Mouse (Mus musculus): ENCODE results near the gene Fam111a. TPM values are rescaled to one million over a fixed set of nuclear protein-coding genes. Genes with fewer than 3 reads are reported as not detected.
"Not testable (repeated sequence)": the region's sequence is repeated elsewhere in the genome, so short reads cannot be mapped to it uniquely, and the experiment has no call there.

The Fam111a gene
- 2.2 and 2.8 TPM in 2 replicates for polyA plus RNA-seq (2012; rRNA removed)

DNA sequence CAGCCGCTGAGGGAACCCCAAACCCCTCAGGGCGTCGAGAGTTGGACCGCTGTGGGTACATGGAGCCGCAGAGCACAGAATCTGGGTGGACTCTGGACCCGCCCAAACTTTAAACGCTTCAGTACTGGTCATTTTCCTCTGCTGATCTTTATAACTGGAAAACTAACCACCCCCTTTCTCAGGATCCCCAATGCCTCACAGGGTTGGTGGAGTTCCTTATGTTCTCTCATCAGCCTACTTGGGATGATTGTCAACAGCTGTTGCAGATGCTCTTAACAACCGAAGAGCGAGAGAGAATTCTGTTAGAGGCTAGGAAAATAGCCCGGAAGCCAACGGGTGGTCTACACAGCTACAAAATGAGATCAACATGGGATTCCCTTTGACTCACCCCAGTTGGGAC is at the start of gene Fam111a:
Gene Fam111a, plus strand, starts transcription at position 301 of the 400 bp plus-strand sequence.
- WGBS, result 89% methylated on average over 11 of the region's 11 CpGs

DNA sequence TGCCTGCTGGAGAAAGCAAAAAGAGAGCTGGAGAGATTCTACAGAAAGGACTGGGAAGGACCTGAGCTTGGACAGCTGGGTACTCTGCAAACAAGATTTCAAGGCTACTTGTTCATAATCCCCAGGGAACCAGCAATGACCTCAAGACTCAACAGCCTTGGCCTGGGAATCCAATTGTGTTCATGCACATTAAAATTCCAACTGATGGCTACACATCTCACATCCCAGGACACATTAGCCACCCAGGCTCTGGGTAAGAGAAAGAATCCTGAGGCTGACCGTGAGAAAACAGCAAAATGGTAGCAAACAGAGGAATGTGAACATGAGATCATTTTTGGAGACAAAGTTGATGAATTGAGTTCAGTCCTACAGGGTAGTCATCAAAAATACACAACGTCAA is 49.3 kb upstream of the Fam111a start:
- WGBS, result 76% methylated on average over 2 of the region's 2 CpGs
- DNase-seq (ENCODE audit: low read depth, low spot score), result no peak

More for the DNA sequence above, at the start of gene Fam111a:
- not testable (repeated sequence) for DNase-seq (ENCODE audit: low read depth, low spot score)

GRCm38 (mm10) chr19:12497909-12498308 is 47.6 kb upstream of the Fam111a start:
- no peak for DNase-seq (ENCODE audit: low read depth, low spot score)
- 66% methylated on average over 2 of the region's 2 CpGs for WGBS

- DNase-seq (ENCODE audit: low read depth, low spot score), result no peak
- 44% methylated on average over 4 of the region's 4 CpGs for WGBS
These were observed 47.2 kb upstream of the Fam111a start for GRCm38 (mm10) chr19:12498321-12498720.

GRCm38 (mm10) chr19:12498941-12499340 is 46.6 kb upstream of the Fam111a start:
- no peak for DNase-seq (ENCODE audit: low read depth, low spot score)
- WGBS, result 69% methylated on average over 1 of the region's 1 CpGs

GRCm38 (mm10) chr19:12499485-12499884 is 46.1 kb upstream of the Fam111a start:
- WGBS, result 7% methylated on average over 2 of the region's 2 CpGs
- DNase-seq (ENCODE audit: low read depth, low spot score), result no peak

DNA sequence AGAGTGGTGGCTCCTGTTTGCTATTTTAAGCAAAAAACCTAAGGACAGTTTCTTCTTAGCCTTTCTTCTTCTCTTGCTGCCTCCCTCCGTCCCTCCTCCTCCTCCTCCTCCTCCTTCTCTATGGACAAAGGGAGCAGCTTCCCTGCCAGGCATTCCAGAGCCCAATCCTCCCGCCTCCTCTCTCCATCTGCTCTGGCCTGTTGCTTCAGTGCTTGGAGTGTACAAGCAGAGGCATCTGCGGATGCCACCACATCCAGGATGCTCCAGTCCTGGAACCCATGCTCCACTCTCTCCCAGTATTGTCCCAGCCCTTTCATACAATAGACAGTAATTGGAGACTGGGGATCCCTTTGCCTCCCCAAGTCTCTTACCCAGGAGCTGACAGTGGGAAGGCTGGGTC is 45.4 kb upstream of the Fam111a start:
- no peak for DNase-seq (ENCODE audit: low read depth, low spot score)
- 10% methylated on average over 3 of the region's 3 CpGs for WGBS

DNA sequence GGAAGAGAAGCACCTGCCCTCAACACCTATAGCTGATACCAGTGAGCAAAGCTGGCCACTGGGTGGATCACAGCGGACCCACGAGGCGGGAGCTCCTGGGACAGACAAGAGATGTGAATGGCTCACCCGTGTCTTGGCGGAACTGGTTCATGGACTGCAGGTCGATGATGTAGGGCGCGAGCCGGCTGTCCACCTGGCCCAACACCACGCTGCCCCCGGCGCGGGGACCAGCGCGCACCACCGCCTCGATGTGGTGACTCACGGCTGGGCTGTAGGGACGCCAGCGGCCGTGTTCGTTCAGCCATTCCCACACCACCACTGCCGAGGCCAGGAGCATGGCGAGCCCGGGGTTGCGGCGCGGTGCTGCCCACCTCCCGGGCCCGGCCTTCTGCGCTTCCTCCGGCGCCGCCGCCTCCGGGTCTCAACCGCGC is 44.6 kb upstream of the Fam111a start:
- DNase-seq (ENCODE audit: low read depth, low spot score), result no peak

GRCm38 (mm10) chr19:12501370-12502347 is 43.9 kb upstream of the Fam111a start, which contains the start of gene Dtx4:
Gene Dtx4, minus strand, starts transcription at chr19:12501454.
- 1% methylated on average over 80 of the region's 80 CpGs for WGBS
- peak; percentile 99 for DNase-seq (ENCODE audit: low read depth, low spot score)

More for the DNA sequence above, 44.6 kb upstream of the Fam111a start:
- 1% methylated on average over 38 of the region's 38 CpGs for WGBS

DNA sequence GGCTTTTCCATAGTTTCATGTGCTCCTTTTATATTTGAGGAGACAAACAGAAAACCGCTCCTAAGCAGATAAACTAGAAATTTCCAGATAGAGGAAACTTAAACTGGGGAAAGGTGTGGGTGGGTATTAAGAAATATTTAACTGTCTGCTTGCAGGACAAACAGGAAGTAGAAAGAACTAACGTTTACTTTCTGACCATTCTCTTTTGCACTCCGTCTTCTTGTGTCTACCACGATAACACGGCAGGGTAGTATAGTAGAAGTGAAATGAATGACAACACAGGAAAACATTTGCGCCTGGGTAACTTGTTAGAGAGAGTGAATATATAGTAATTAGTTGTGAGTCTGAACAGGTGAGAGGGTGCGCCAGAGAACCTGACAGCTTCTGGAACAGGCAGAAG is 42.8 kb upstream of the Fam111a start:
- 65% methylated on average over 7 of the region's 7 CpGs for WGBS

GRCm38 (mm10) chr19:12514621-12515020 is 30.9 kb upstream of the Fam111a start:
- DNase-seq (ENCODE audit: low read depth, low spot score), result no peak

More for the DNA sequence above, 42.8 kb upstream of the Fam111a start:
- no peak for DNase-seq (ENCODE audit: low read depth, low spot score)

DNA sequence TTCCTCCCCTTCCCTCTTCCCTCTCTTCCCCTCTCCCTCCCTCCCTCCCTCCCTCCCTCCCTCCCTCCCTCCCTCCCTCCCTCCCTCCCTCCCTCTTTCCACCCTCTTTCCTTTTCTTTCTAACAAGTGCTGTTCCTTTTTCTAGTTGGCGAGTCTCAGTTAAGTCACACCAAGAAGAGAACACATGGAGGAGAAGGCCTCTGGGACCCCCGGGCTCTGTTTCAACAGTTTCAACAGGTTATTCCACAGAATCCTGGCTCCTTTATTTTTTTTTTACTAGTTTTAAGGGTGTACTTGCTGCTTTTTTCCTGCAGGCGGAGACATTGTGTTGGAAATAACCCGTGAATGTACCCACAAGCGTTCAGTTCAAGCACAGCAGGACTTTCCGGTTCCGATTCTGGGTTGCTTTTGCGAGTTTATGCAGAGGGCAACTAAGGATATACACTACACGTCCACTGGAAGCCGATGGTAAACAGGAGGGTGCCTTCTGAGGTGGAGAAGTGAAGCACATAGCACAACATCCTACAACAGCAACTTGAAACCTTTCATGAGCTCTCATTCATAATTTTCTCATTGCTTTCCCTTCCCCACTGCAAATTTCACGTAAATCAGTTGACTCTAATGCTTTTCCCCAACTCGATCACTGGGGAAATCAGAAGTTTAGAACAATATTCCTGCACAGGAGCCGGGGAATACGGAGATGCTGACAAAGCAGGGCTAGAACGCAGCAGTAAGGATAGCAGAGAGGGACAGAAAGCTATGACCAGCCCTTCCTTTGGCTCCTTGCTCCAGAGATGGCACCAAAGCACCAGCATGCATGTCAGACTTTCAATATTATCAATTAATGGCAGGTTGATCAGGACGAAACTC is 27.6 kb upstream of the Fam111a start:
- no peak for DNase-seq (ENCODE audit: low read depth, low spot score)
- WGBS, result 2% methylated on average over 16 of the region's 16 CpGs

DNA sequence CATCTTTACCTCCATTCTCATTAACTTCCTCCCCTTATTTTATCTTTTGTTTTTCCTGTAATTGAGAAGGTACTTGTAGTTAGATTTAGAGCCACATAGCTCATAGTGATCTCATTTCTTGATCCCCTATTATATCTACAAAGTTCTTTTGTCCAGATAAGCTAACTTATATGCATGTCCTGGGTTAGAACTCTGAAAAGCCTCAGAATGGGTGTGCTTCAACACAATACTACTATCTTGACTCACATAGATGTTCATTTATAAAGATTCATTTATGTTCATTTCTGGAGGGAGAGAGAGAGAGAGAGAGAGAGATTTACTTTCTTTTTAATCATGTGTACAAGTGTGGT is 27.0 kb upstream of the Fam111a start:
- DNase-seq (ENCODE audit: low read depth, low spot score), result no peak

- WGBS, result 57% methylated on average over 4 of the region's 4 CpGs
- no peak for DNase-seq (ENCODE audit: low read depth, low spot score)
These were observed 22.2 kb upstream of the Fam111a start for GRCm38 (mm10) chr19:12523377-12523776.

DNA sequence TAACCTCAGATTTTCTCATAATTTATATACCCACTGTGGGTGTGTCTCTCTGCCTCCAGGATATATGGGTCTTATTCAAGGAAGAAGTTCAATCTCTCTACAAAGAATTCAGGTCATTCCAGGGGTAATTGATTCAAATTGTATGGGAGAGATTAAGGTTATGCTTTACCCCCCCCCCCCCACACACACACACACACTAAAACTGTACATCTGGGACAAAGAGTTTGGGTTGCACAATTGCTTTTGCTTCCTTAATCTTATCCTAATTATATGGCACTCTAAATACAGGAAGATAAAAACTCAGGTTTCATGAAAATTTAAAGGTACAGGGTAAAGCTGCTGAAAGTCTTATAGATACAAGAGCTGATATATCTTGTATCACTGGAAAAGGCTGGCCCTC is 8.4 kb upstream of the Fam111a start:
- DNase-seq (ENCODE audit: low read depth, low spot score), result no peak

DNA sequence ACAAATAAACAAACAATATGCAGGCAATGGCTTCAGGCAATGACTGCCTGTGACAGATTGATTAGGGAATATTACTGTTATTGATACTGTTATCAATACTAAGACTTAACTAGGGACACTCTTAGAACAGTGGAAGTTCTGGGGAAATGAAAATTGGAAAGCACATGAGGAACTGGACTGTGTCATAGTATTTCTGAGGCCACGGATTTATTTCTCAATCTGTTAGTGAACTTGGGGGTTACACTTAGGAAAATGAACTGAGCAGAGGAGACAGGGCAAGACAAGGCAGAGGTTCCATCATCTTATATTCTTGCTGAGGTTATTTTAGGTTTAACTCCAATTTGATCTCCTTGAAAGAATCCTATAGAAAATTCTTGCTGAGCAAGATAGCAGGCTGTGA is 5.6 kb upstream of the Fam111a start:
- WGBS, result 80% methylated on average over 1 of the region's 1 CpGs
- DNase-seq (ENCODE audit: low read depth, low spot score), result no peak

DNA sequence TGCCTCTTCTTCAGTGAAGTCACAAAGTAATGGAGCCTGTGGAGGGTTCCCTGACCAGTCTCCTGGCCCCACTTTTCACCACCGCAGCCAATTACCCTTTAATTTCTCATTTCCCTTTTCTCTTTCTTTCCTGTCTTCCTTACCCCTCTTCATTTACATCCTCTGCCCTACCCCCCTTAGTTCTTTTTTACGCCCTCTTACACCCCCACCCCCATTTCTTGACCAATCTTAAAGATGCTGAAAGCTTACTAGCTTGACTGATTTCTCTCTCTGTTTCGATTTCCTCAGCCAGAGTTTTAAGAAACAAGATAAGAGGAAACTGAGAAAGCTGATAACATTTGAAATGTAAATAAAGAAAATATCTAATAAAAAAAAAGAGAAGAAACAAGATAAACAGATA is 4.8 kb upstream of the Fam111a start:
- DNase-seq (ENCODE audit: low read depth, low spot score), result no peak
- 62% methylated on average over 3 of the region's 3 CpGs for WGBS

DNA sequence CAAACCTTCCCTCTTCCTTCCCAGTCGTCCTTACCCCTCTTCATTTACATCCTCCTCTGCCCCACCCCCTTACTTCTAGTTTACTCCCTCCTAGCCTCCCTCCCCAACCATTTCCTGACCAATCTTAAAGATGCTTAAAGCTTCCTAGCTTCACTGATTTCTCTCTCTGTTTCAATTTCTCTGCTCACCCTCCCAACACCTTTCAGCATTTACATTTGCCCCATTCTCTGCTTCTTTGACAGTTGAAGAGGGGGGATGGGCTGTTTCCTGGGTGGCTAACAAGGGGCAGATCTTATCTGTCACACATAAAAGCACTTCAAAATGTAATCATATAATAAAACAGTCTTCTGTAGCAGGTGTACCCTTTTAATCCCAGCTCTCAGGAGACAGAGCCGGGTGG is 3.9 kb upstream of the Fam111a start:
- 6% methylated on average over 2 of the region's 2 CpGs for WGBS

DNA sequence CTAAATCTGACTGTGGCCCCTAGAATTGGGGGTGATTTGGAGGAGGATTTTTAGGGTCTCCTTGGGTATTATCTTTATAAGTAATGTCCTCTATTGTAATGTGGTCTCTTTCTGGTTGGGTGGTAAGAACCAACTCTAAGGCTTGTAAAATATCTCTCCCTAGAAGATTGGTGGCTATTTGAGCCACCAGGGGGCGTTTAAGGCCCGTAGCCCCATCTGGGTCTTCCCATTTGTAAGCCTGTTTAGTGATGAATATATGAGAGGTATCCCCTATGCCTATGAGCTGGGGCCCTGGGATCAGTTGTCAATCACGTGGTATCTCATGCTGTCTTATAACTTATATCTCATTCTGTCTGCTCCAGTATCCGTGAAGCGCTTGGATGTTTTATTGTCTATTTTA is 3.6 kb downstream of the Fam111a start:
- DNase-seq (ENCODE audit: low read depth, low spot score), result no peak
- WGBS, result 78% methylated on average over 5 of the region's 5 CpGs

More for the DNA sequence above, 3.9 kb upstream of the Fam111a start:
- DNase-seq (ENCODE audit: low read depth, low spot score), result no peak
